Mouse (Mus musculus): ENCODE results near the gene Pcyt2.
A peak's percentile ranks its signal among the peaks of the same experiment; 100 is the strongest.

The Pcyt2 gene

DNA sequence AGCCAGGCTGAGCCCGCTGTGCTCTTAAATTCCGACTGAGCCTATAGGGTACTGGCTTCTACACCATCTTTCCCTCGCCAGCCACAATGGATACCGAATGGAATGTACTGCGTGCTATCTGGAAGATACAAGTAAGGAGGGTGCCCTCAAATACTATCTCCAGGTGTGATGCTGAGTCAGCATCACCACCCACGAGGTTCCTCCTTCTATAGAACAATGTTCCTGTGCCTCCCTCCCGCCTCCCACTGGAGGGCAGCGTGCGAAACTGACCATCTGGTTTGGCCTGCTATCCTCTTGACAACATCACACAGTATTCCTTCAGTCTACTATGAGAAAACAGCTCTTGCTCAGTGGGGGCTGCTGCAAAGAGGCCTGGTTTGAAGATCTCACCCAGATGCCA is 52.6 kb downstream of the Pcyt2 start:
- peak; percentile 51 for DNase-seq (ENCODE audit: low read depth, low spot score)

DNA sequence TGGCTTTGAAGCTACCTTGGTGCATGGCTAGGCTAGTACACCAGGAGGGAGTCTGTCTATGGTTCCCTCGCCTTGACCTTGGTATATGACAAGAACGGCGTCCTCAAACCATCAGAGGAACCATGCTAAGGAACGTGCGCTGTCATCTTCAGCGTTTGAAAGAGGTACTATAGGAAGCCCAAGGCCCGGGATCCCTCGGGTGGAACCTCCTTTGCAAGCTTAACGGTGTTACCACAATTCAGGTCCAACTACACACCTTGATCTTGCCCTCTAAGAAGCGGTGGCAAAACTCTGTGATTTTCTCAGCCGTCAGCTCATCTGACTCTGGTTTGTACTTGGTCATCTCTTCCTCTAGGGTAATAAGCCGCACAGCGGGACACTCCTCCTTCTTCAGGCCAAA is 54.8 kb downstream of the Pcyt2 start:
- DNase-seq (ENCODE audit: low read depth, low spot score), result no peak

DNA sequence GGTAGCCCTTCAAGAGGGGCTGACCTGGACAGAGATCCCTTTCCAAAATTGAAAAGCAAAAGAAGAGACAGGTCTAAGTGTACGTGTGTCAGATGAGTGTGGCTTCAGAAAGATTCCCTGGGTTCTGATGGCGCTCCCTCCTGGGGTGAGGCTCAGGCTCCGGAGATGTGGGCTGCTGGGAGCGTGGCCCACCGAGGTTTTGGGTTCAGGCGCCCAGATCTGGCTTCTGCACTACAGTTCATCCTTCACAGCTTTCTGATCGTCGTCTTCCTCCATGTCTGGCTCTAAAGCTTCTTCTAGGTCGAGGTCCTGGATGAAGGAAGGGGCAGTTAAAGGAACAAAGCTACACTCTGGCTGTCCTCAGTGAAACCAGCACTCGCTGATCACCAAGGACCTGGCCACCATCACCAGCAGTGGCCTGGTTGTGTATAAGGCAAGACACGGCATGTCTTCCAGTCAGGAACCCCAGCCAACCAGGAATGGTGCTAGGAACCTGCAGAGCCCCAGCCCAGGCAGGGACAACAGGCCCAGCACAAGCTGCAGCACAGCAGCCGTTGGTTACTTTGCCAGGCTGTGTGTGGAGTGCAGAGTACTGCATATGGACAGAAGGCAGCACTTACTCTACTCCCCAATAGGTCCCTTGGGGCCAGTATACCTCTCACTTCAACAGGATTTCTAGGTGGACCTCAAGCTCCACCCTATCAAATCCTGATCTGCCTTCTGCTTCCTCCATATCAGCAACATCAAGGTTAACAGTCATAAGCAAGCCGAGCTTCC is 56.6 kb downstream of the Pcyt2 start:
- no peak for DNase-seq (ENCODE audit: low read depth, low spot score)

Data from brain, adult 2 months (tissue).